Mouse (Mus musculus) heart, postnatal 0 days (tissue): ENCODE measurements around the gene Usf3. TPM values are rescaled to one million over a fixed set of nuclear protein-coding genes. Genes with fewer than 3 reads are reported as not detected.

Source experiments
- ATAC-seq: fragments of 200-750 bp; cut with Nextera tagmentation; 2 replicates; pipeline ENCODE4 v1.8.0; 2017; ENCODE audit warnings: low read depth, moderate number of reproducible peaks, moderate library complexity; ENCODE audit not compliant: insufficient read depth
- DNase-seq: peaks from one replicate; pipeline ENCODE4 v3.0.0-alpha.2; 2016; ENCODE audit warnings: low spot score
- H3K27ac ChIP-seq: fragments of 300-500 bp; sonication (generic); 2 replicates; pipeline ENCODE4 v1.5.1; 2014; ENCODE audit warnings: low read depth, mild to moderate bottlenecking
- H3K27me3 ChIP-seq: fragments of 300-500 bp; sonication (generic); 2 replicates; pipeline ENCODE4 v1.6.1; 2014; ENCODE audit warnings: low read length, mixed read lengths; ENCODE audit not compliant: control insufficient read depth, insufficient read depth
- H3K36me3 ChIP-seq: fragments of 300-500 bp; sonication (generic); replicated peaks from 2 replicates; pipeline ENCODE4 v1.6.1; 2014; ENCODE audit warnings: low read length, mixed read lengths; ENCODE audit not compliant: control insufficient read depth, insufficient read depth
- H3K4me1 ChIP-seq: fragments of 300-500 bp; sonication (generic); 2 replicates; pipeline ENCODE4 v1.6.1; 2014; ENCODE audit warnings: antibody characterized with exemption; ENCODE audit not compliant: control insufficient read depth, insufficient read depth
- H3K4me2 ChIP-seq: fragments of 300-500 bp; sonication (generic); 2 replicates; pipeline ENCODE4 v1.6.1; 2014; ENCODE audit warnings: low read depth, mild to moderate bottlenecking, low read length, moderate library complexity
- H3K4me3 ChIP-seq: fragments of 300-500 bp; sonication (generic); 2 replicates; pipeline ENCODE4 v1.5.1; 2014; ENCODE audit warnings: low read depth, low read length
- H3K9ac ChIP-seq: fragments of 300-500 bp; sonication (generic); replicated peaks from 2 replicates; pipeline ENCODE4 v1.6.1; 2014; ENCODE audit warnings: low read depth, low read length, mixed read lengths
- H3K9me3 ChIP-seq: fragments of 300-500 bp; sonication (generic); replicated peaks from 2 replicates; pipeline ENCODE4 v1.6.1; 2016; ENCODE audit warnings: low read length; ENCODE audit not compliant: control insufficient read depth
- CTCF ChIP-seq: IDR thresholded peaks from 2 replicates; pipeline ENCODE4 v1.5.1; 2016; ENCODE audit warnings: antibody characterized with exemption, control low read depth, low read depth
- EP300 ChIP-seq: IDR thresholded peaks from 2 replicates; pipeline ENCODE4 v1.6.1; 2016; ENCODE audit warnings: antibody characterized with exemption, low read depth
- WGBS: fragments of 180-500 bp; shearing (Covaris S2); extraction: QIAGEN DNeasy Blood & Tissue Kit; methylation state at CpG from one replicate; pipeline ENCODE4 v1.1.7; 2014; 5-methylcytosine and 5-hydroxymethylcytosine counted together
- polyA plus RNA-seq: library from polyadenylated mRNA; unstranded; fragments of >200 nt; fragmentation: Nextera tagmentation; extraction: Ambion mirVana; gene quantifications from 2 replicates; pipeline ENCODE4 v1.2.1, GENCODE M21; 2015
- total RNA-seq: library from RNA; depleted of rRNA; stranded (reverse); fragments of >200 nt; gene quantifications from 2 replicates; pipeline ENCODE4 v1.2.3, GENCODE M21; 2014; ENCODE audit warnings: low replicate concordance

The Usf3 gene
- total and polyA plus RNA-seq, 2 experiments from 2014 or later: 1.4 to 9.9 TPM

- DNase-seq (no peak), ATAC-seq (no peak)
Observed at GRCm38 (mm10) chr16:44173966-44174530, 1.0 kb downstream of the Usf3 start.

GRCm38 (mm10) chr16:44175001-44175400 lies 2.0 kb downstream of the Usf3 start:
- WGBS: 42% methylated on average over 1 of the region's 1 CpGs
- H3K4me2 ChIP-seq: no peak overlapping the region
- TF ChIP-seq CTCF (no peak), EP300 (no peak)
- peaks cover 16% of the 10 kb centered on the region for H3K4me1 ChIP-seq
- DNase-seq (no peak), ATAC-seq (no peak)
- H3K9me3 ChIP-seq: no peaks in the 10 kb centered on the region
- no peaks in the 10 kb centered on the region for H3K27me3 ChIP-seq
- H3K36me3 ChIP-seq: 0 out of 2 replicates have a peak, but pooled peaks cover 3% of the 10 kb centered on the region
- H3K9ac ChIP-seq: no peak overlapping the region
- H3K27ac ChIP-seq: no peak overlapping the region
- H3K4me3 ChIP-seq: no peak overlapping the region

More at GRCm38 (mm10) chr16:44173966-44174530, 1.0 kb downstream of the Usf3 start:
- Histone ChIP-seq H3K9ac (peak overlapping the region; percentile 89), H3K27me3 (no peaks in the 10 kb centered on the region), H3K4me1 (peaks cover 16% of the 10 kb centered on the region), H3K4me2 (peak overlapping the region; percentile 58), H3K4me3 (peak overlapping the region; percentile 80), H3K9me3 (no peaks in the 10 kb centered on the region), H3K27ac (peak overlapping the region; percentile 95), H3K36me3 (0 out of 2 replicates have a peak, but pooled peaks cover 3% of the 10 kb centered on the region)
- WGBS: 8% methylated on average over 7 of the region's 7 CpGs
- no peak for TF ChIP-seq EP300

GRCm38 (mm10) chr16:44176511-44176910 lies 3.5 kb downstream of the Usf3 start:
- peaks cover 16% of the 10 kb centered on the region for H3K4me1 ChIP-seq
- ATAC-seq (no peak), DNase-seq (no peak)
- no peak overlapping the region for H3K27ac ChIP-seq
- no peak overlapping the region for H3K4me2 ChIP-seq
- H3K27me3 ChIP-seq: no peaks in the 10 kb centered on the region
- H3K9me3 ChIP-seq: no peaks in the 10 kb centered on the region
- peaks cover 3% of the 10 kb centered on the region; the same call in 1 of the 2 replicates for H3K36me3 ChIP-seq
- WGBS: 95% methylated on average over 2 of the region's 2 CpGs
- TF ChIP-seq CTCF (no peak), EP300 (no peak)
- no peak overlapping the region for H3K9ac ChIP-seq
- H3K4me3 ChIP-seq: no peak overlapping the region

- DNase-seq (no peak), ATAC-seq (no peak)
- Histone ChIP-seq H3K27me3 (no peaks in the 10 kb centered on the region), H3K36me3 (peaks cover 3% of the 10 kb centered on the region; the same call in 1 of the 2 replicates), H3K9me3 (no peaks in the 10 kb centered on the region), H3K9ac (no peak overlapping the region), H3K4me3 (no peak overlapping the region), H3K27ac (no peak overlapping the region), H3K4me2 (no peak overlapping the region), H3K4me1 (peaks cover 16% of the 10 kb centered on the region)
- TF ChIP-seq EP300 (no peak), CTCF (no peak)
- WGBS: 72% methylated on average over 1 of the region's 1 CpGs
Observed at GRCm38 (mm10) chr16:44178555-44178954, 5.5 kb downstream of the Usf3 start.

- TF ChIP-seq EP300 (no peak), CTCF (no peak)
- H3K4me2 ChIP-seq: no peak overlapping the region
- no peak overlapping the region for H3K27ac ChIP-seq
- DNase-seq (no peak), ATAC-seq (no peak)
- no peaks in the 10 kb centered on the region for H3K27me3 ChIP-seq
- H3K9me3 ChIP-seq: no peaks in the 10 kb centered on the region
- peaks cover 3% of the 10 kb centered on the region; the same call in 1 of the 2 replicates for H3K36me3 ChIP-seq
- H3K4me1 ChIP-seq: no peaks in the 10 kb centered on the region
- no peak overlapping the region for H3K4me3 ChIP-seq
- H3K9ac ChIP-seq: no peak overlapping the region
- WGBS: 90% methylated on average over 1 of the region's 1 CpGs
Observed at GRCm38 (mm10) chr16:44182597-44182996, 9.6 kb downstream of the Usf3 start.

- no peak for ATAC-seq
Observed at GRCm38 (mm10) chr16:44184769-44185168, 11.7 kb downstream of the Usf3 start.

More at GRCm38 (mm10) chr16:44184769-44185168, 11.7 kb downstream of the Usf3 start:
- Histone ChIP-seq H3K4me3 (no peak overlapping the region), H3K4me2 (no peak overlapping the region), H3K27ac (no peak overlapping the region), H3K36me3 (no peaks in the 10 kb centered on the region; the same call in 1 of the 2 replicates), H3K27me3 (no peaks in the 10 kb centered on the region), H3K4me1 (no peaks in the 10 kb centered on the region), H3K9me3 (peaks cover 5% of the 10 kb centered on the region; the same call in 1 of the 2 replicates), H3K9ac (no peak overlapping the region)
- no peak for DNase-seq
- TF ChIP-seq CTCF (no peak), EP300 (no peak)
- WGBS: 79% methylated on average over 3 of the region's 3 CpGs
